Mouse (Mus musculus) thymus, postnatal 4 days (tissue): ENCODE measurements around the gene Tmem186.
A peak's percentile ranks its signal among the peaks of the same experiment; 100 is the strongest.

Source experiments
- DNase-seq: peaks from one replicate; pipeline ENCODE4 v3.0.0; 2021

The Tmem186 gene

DNA sequence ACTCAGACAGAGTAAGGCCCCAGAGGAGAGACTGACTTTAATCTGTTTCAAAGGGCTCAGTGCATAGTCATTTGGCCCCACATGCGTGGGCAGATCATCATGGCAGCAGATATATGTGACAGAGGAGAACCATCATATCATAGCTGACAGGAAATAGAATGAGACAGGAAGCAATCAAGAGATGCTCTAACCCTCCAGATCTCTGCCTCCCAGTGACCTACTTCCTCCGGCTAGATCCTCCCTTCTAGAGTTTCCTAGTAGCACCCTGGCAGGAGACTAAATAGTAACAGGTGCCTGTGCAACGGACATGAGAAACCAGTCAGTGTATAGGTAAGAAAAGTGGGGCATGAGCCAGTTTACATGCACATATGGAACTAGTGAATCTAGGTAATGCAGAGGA, 27.1 kb downstream of the Tmem186 start:
- peak; percentile 47 for DNase-seq

- no peak for DNase-seq
These were observed 33.7 kb downstream of the Tmem186 start for GRCm38 (mm10) chr16:8603789-8604188.

DNA sequence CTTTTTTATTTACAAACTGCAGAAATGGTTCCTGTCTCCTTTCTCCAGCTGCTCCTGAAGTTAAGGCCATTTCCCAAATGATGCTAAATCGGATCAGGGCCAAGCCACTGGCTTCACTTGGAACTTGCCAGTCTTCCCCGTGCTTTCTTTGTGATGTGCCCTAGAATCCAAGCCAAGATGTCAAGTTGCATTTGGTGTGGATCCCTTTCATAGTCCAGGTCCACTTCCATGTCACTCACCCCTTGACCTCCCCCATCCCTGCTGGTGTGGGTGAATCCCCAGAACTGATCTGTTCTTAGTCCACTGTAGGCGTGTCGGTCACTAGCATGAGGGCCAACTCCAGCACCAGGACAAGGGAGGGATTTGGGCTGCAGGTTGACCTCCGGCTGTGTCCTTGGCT, 40.0 kb downstream of the Tmem186 start:
- DNase-seq: no peak

DNA sequence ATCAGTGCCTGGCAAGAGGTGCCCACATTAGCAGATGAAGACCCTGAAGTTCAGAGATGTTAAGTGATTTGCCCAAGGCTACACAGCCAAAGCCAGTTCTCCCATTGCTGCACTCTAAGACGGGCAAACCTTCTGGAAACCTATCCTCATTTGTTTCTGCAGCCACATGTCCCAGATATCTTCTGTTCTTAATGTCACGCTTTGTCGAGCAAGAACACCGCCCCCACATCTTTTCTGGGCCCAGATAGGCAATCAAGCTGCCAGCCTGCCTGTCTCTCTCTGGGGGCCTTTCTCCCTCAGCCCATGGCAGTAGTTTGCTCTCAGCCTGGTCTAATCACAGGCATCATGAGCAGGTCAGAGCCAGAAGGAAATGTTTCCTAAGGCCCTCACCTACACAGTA, 41.2 kb downstream of the Tmem186 start:
- no peak for DNase-seq

GRCm38 (mm10) chr16:8595411-8595810, 42.1 kb downstream of the Tmem186 start:
- no peak for DNase-seq

DNA sequence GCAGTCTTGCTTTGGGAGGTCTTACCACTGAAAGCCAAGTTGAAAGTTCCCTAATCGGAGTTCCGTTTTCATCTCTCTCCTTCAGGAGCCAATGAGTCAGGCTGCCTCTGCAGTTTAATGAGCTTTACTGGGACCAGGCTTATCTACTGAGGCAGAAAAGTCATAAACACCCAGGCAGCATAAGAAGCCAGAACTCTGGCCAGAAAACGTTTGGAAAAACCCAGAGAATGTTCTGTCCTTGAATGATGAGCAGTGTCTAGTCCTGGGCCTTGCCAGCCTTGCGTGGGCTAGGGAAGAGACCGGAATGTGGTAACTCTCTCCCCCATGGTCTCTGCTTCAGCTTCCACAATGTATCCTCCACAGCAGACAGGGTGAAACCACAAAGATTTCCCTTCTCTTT, 52.5 kb downstream of the Tmem186 start:
- DNase-seq: no peak

GRCm38 (mm10) chr16:8584248-8584647, 53.3 kb downstream of the Tmem186 start:
- no peak for DNase-seq
